Mouse (Mus musculus) large intestine, adult 2 months (tissue): ENCODE results near the gene Vrk1. TPM values are rescaled to one million over a fixed set of nuclear protein-coding genes. Genes with fewer than 3 reads are reported as not detected.

Source experiments
- DNase-seq: peaks from one replicate; pipeline ENCODE4 v3.0.0-alpha.2; 2012; ENCODE audit warnings: low read depth, low spot score
- WGBS: fragments of 180-500 bp; shearing (Covaris S2); methylation state at CpG from one replicate; pipeline ENCODE4 v1.1.7; 2018; 5-methylcytosine and 5-hydroxymethylcytosine counted together
- polyA plus RNA-seq: library from polyadenylated mRNA; depleted of rRNA; stranded (reverse); fragments of >200 nt; gene quantifications from 2 replicates; pipeline ENCODE4 v1.2.3, GENCODE M21; 2012; rRNA removed

Vrk1 gene
- 6.5 and 7.9 TPM in 2 replicates for polyA plus RNA-seq

DNA sequence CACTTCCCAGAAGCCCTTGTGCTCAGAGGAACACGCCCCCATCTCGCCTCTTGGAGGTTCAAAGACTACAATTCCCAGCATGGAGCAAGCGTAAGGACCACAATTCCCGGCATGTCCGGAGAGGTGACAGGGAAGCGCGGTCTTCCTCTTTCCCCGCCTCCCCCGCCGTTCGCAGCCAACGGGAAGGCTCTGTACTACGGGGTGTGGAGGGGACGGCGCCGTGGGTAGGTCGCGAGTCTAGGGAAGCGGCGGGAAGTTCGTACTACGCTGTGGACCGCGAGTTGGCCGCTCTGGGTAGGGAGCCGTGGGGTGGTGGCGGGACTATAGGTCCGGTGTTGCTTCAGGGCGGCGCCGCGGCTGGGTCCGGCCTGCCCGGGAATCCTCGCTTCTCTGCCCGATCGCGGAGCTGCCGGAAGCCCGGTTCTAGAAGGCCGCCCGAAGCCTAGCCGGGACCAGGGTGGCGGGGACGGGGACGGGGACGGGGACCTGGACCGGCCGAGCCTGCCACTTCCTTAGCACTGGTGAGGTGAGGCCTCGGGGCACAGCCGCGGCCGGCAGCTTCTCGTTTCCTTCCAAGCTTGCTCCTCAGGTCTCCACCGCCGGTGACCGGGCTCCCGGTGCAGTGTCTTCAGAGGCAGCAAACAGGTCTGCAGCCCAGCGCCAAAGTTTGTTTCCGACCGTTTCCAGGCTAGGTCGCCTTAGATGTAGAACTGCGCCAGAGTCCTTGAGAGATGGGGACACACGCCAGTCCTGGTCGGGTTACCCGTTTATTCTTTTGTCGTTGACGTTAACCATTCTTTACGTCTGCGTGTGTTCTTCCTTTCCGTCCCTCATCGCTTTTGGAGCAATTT lies at the start of gene Vrk1:
Gene Vrk1 (plus strand): TSS at position 164 of the 851 bp plus-strand sequence.
- peak; percentile 98 for DNase-seq
- under 1% methylated on average over 72 of the region's 72 CpGs for WGBS

DNA sequence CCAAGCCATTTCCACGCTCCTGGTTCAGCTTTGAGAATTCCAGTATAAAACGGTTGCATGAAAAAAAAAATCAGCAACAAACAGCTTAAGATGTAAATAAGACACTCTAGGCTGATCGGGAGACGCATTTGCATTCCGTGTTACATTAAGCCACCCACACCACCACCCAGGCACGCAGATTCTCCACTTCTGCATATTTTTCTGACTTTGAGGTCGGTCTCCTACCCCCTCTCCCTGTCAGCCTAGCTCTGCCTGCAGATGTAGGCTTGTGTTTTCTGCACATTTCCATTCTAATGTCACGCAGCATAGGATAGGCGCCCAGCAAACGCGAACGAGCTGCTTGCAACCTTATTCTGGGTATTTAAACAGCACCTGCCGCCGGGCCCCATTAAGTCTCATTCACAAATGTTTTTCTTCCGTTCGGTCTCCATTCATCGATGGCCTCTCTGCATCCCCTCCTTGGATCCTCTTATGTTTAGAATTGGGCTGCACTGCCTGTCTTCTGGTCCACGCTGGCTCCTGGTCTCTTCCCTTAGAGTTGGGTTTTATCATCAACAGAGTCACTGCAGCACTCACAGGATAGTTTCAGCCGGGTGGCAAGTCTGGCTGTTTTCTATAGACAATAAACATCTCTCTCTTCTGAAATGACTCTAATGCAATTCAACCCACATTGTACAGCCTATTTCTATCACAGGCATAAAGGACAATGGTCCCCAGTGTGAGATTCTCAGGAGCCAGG lies 49.3 kb upstream of the Vrk1 start:
- 18% methylated on average over 19 of the region's 19 CpGs for WGBS
- DNase-seq = no peak

DNA sequence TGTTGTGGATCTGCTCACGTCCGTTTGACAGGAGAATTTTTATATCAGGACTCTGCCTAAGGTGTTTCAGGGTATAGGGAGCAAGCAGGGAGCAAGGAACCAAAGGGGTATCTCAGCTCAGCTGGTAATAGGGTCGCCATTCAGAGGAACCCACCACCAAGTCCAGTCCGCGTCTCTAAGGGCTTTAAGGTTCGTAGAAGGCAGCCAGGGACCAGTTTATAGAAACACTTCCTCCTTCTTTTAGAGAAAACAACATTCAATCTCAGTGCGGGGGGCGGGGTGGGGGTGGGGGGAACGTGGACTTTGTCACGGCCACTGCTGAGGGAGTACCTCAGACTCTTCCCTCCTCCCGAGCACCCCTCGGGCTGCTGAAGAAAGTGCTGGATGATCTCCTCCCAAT lies 48.4 kb upstream of the Vrk1 start:
- no peak for DNase-seq
- 7% methylated on average over 12 of the region's 12 CpGs for WGBS

DNA sequence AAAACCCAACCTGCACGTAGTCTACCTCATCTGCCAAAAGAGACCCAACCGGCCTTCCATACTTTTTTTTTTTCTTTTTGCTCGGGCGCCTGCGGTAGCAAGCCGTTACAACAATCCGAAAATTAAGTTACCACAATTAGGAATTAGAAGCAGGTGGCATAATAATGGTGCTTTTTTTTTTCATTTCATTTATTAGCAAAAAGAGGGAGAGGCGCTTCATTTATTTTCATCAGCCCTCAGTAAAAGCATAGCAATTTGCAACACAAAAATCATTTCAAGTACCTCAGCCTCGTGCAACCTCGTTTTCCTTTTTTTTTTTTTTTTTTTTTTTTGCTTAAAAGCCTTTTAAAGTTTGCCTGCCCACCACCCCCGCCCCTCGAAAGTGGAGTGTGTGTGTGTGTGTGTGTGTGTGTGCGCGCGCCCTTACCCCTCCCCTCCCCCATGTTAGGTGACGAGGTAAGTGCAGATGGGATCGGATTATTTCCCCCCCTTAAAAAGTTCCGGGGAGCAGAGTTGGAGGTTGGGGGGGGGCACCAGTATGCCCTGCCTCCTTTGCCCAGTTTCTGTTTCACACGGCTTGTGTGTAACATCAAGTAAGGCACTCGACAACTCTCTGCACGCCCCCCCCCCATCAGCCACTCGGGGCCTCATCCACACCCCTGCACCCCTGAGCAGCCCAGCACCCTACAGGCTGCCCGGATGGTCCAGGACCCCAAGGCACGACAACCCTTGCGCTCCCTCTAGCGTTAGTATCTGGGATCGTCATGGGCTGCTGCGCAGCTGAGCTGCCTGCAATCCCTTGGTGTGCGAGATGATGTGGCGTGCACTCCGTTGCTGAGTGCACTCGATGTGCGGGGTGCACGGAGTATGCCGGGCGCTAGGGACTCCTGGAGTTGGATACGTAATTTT lies 47.7 kb upstream of the Vrk1 start:
- under 1% methylated on average over 35 of the region's 37 CpGs for WGBS
- DNase-seq = peak; percentile 35

DNA sequence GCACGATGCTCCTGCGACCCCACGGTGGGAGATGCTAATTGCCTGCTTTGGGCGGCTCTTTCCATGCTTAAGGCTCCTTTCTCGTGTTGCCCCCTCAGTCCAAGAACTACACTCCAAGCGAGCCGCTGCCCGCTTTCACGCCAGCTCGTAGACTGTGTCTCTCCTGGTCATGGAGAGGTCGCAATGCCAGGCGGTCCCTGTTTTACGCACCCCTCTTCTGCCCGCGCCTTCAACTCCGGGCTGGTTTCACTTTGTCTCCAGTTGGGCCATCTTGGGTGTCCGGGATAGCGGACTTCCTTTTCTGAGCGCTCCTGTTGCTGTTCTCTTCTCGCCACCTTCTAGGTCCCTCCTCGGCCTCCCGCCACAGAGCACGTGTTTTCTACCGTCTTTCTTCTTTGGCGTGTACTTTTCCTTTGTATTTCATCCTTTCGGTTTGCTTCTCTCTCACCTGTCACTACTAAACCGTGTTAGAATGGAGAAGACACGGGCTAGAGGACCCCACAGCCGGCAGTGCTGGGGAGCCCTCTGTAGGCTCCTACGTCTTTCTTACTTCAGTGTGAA lies 46.9 kb upstream of the Vrk1 start:
- WGBS = 4% methylated on average over 30 of the region's 30 CpGs
- no peak for DNase-seq

DNA sequence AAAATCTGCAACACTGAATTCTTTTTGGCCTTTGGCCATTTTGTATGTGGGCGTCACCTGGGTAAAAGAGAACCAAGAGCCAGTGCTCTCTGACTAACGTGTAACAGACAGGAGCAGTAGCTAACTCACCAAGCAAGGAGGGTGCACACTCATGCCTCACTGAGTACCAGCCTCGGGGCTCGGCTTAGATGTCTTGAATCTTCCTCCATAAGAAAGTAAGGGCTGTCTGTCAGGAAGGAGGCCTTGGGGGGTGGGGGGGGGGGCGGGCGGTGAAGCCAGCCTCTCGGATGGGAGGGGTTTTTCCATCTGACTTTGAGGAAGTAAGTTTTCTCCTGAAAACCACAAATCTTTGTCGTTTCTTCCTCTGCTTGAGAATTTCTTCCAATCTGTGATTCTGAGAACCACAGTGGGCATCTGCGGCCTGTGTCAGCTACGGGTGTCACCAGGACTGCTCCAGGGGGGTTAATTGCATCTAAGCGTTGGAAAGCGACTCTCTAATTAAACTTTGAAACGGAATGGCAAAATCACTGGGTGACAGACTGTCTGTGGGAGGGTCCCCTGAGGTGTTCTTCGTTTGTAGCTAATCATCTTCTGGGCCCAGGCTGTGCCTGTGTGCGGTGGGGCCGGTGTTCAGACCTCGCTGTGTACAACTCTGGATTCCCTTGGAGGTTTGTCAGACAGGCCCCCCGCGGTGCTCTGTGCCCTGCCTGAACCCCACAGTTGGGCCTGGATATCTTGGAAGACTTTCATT lies 43.0 kb upstream of the Vrk1 start:
- DNase-seq = no peak
- 58% methylated on average over 19 of the region's 19 CpGs for WGBS

DNA sequence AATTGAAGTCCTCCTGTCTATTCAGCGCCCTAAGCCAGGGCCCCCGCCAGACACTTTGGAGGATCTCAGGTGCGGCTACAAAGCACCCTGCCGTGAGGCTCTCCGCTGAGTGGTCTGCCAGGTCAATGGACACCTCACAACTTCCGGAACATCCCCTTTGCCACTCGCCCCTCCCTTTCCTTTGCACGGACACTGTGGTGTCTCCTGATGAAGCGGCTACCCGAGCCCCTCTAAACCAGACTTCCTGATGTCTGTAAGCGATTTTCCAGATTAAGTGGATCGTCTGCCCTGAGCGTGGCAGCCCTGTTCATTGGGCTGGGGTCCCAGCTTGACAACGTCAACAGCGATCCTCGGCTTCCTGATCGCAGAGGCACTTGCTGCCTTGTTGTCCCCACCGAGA lies 42.2 kb upstream of the Vrk1 start:
- 24% methylated on average over 18 of the region's 18 CpGs for WGBS
- DNase-seq = no peak

DNA sequence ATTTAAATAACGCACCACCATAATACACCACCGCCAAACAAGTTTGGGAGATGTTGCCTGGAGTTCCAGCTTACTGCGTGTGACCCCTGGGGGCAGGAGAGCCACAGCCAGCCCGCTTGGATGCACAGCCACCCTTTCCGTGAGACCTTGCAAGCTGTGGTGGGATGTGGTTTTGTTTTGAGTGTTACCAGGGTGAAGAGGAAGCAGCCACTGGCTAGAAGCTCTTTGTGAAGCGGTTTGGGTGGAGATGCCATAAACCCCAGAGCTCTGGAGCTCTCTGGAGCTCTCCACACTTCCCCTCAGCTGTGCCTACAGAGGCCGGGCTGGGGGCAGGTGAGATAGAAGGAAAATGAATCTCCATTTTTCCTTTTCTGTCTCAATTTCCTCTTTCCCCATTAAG lies 38.8 kb upstream of the Vrk1 start:
- 35% methylated on average over 7 of the region's 7 CpGs for WGBS

DNA sequence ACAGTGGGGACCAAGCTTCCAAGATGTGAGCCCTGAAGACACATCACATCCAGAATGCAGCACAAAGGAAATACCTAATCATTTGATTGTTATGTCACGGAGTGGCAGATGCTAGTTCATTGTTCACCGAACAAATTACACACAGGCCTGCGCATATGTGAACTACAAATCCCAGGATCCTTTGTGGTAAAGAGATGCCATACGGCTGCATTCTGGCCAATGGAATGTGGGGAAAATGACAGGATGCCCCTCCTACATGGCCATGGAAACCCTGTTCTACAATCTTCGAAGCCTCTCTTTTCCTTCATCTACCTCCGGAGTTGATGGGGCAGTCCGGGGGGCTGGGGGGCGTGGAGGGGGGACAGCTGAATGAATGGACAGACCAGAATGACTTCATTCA lies 37.4 kb upstream of the Vrk1 start:
- no peak for DNase-seq
- WGBS = 87% methylated on average over 8 of the region's 8 CpGs

More for the DNA sequence above, 38.8 kb upstream of the Vrk1 start:
- no peak for DNase-seq

DNA sequence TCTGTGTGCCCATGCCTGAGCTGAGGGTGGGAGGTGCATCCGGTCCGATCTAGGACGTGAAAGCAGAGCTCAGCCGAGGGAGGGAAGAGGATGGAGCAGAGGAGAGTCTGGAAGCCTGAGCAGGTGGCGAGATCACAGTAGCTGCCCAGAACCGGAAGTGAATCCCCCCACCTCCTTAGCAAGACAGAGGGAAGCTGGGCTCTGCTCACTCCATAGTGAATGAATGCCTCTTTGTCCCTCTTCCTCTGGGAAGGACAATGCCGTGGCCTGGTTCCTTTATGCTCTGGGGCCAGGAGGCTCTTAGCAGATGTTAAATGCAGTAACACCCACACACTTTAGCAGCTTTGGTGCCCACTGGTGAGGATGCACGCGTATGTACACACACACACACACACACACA lies 36.3 kb upstream of the Vrk1 start:
- DNase-seq = no peak
- WGBS = 56% methylated on average over 9 of the region's 9 CpGs

DNA sequence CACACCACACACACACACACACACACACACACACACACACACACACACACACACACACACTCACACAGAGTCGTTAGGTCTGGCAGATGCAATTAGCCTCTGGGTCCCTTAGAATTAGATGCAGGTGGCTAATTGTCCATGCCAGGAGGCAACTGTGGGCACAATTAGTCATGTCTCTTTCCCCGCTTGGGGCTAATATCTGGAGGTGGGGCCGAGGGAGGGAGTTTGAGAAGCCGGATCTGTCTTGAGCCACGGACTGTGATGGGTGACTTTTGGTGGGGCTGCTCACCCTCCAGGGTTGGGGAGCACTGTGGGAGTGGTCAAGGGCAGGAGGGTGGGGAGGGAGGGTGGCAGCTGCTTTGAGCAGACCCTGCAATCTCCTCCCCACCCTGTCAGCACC lies 35.9 kb upstream of the Vrk1 start:
- 58% methylated on average over 5 of the region's 5 CpGs for WGBS

DNA sequence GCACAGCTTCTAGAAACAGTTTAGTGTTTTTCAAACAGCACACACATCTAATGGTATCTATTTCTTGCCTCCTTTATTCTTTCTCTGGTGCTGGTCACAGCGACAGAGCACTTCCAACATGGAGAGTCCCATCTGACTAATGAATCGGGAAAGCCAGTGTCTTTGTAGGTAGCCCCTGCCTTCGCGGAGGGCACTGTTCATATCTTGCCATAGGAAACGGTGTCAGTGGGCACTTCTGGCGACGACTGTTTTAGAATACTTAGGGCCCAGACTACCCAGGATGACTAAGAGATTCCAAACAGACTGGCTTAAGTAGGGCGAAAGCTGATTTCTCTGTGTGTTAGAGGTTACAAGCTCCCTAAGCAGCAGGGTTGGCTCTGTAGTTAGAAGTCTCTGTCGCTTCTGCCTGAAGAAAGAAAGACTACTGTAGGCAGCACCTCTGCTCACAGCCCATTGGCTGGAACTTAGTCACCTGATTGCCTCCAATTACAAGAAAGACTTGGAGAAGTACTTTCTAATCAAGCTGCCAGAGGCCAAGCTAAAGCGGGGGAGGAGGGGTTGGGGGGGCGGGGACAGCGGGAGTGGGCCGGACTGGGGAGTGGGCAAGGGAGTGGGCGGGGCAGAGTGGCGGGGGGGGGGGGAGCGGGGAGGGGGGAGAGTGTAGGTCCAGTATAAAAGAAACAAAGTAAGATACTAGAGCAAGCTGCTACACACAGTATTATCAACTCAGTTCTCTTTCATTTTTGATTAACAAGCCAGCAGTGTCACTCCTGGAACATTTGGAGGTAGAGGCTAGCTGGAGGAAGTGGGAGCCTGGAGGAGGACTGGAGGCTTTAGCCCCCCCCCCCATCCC lies 28.7 kb upstream of the Vrk1 start:
- WGBS = 24% methylated on average over 13 of the region's 16 CpGs
- DNase-seq = peak; percentile 4

More for the DNA sequence above, 35.9 kb upstream of the Vrk1 start:
- DNase-seq = no peak

DNA sequence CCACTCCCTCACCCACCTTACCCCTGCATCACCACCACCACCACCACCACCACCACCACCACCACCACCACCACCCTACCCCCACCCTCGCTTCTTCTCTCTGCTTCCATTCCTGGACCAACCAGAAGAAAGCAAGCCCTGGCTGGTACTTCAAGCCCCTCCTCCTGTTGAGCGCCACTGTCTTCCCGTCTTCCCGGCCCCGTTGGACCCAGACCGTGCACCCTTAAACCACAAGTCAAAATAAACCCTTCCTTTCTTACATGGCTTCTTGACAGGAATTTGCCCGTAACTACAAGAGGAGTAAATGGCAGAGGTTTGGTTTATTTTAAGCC lies 28.1 kb upstream of the Vrk1 start:
- WGBS = 62% methylated on average over 7 of the region's 7 CpGs
- no peak for DNase-seq

DNA sequence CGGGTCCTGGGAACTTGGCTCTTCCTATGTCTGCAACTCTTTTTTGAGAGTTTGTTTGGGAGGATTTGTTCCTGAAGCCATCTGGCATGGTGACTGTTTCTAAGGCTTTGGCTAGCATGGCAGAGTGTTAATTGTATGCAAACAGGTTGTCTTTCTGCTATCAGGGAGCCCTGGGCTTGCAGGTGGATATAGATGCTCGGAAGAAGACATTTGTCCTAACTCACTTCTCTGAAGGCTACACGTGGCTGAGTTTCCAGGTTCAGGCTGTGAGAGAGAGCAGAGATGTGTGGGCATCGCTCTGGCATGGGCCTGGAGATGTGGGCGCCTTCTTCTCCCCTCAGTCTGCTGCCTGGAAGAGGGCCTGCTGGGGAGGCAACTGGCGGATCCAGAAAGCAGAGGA lies 27.4 kb upstream of the Vrk1 start:
- DNase-seq = no peak
- WGBS = 83% methylated on average over 6 of the region's 6 CpGs

DNA sequence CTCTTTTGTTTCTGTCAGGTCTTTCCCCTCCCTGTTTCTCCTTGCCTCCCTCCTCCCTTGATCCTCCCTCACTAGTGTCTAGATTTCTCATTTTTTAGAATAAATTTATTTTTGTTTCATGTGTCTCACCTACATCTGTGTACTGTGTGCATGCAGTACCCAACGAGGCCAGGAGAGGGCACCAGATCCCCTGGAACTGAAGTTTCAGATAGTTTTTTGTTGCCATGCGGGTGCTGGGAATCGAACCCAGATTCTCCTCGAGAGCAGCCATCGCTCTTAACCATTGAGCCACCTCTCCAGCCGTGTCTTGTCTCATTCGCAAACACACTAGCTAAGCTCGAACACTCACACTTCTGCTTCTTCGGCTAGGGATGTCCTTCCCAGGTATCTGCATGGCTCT lies 26.5 kb upstream of the Vrk1 start:
- WGBS = 91% methylated on average over 9 of the region's 9 CpGs
- no peak for DNase-seq

DNA sequence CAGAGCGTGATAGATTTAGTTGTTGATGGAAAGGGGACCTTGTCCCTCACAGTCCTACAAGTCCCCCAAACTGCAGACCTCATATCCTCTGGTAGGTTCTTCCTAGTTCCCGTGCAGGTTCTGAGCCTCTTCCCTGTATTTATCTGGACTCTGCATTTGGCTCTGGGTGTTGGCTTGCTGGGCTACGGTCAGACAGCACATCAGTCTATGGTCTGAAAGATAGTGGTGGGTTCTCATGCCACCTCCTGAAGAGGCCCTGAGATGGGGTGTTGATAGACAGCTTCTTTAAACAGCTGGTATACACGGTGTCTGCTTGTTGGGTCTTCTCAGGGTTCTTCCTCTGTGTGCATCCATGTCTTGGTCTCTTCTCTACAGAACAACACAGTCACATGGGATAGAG lies 21.6 kb upstream of the Vrk1 start:
- no peak for DNase-seq

DNA sequence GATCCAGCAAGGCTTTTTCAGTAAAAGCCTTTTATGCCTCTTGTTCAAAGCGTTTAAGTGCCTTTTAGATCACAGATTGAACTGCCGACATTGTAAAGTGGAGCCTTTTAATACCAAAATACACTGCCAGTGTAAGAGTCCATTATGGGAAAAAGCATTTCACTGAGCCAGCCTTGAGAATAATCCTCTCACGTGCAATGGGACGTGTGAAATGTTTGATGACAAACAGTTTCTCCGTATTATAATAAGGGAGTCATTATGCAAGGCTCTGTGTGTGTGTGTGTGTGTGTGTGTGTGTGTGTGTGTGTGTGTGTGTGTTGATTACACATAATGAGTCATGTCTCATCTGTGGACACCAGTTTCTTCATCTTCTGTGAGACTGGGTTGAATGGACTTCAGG lies 17.3 kb upstream of the Vrk1 start:
- WGBS = 66% methylated on average over 5 of the region's 5 CpGs
- no peak for DNase-seq

More for the DNA sequence above, 21.6 kb upstream of the Vrk1 start:
- 87% methylated on average over 4 of the region's 4 CpGs for WGBS

DNA sequence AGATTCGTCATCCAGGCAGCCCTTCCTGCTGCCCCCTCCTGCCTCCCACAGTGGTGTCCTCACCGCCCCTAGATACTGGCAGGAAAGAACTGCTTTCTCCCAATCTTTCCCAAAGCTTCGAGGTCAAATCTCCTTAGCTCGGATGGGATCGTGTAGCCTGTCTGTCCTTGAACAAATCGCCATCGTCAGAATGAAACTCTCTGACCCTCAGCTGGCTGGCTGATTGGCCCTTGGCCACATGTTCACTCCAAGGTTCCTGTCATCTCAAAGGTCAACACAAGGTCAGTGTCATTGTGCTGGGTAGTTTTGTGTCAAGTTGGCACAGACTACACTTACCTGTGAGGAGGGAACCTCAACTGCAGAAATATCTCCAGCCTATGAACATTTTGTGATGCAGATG lies 16.7 kb upstream of the Vrk1 start:
- DNase-seq = no peak
- 50% methylated on average over 7 of the region's 7 CpGs for WGBS
